Mouse (Mus musculus): ENCODE measurements around the gene Ints3.
A peak's percentile ranks its signal among the peaks of the same experiment; 100 is the strongest.

Gene Ints3

GRCm38 (mm10) chr3:90389511-90390490 lies 43.6 kb downstream of the Ints3 start, which contains the start of gene Slc27a3:
TSS of gene Slc27a3 (minus strand) at chr3:90389938.
- peak; percentile 39 for DNase-seq

- no peak for DNase-seq
These were observed 44.5 kb downstream of the Ints3 start for GRCm38 (mm10) chr3:90388726-90389510.

GRCm38 (mm10) chr3:90388192-90388591 lies 45.2 kb downstream of the Ints3 start:
- DNase-seq = no peak

DNA sequence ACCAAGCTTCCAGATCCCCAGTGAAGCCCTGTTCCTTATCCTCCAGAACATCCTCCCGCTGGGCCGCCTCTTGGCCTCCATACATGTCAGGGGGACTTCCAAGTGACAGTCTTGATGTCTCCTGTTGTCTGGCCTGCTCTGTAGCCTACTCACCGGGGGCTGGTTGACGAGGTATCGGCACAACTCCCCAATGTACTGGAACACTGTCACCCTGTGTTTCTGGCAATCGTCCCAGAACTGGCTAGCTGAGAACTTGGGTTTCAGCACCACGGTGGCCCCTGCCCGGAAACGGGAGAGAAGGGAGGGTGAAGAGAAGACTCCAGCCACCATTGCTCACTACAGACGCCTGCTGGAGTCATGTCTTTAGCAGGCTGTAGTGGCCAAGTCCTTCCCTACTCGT lies 45.9 kb downstream of the Ints3 start:
- no peak for DNase-seq

GRCm38 (mm10) chr3:90386817-90387216 lies 46.6 kb downstream of the Ints3 start:
- DNase-seq = no peak

DNA sequence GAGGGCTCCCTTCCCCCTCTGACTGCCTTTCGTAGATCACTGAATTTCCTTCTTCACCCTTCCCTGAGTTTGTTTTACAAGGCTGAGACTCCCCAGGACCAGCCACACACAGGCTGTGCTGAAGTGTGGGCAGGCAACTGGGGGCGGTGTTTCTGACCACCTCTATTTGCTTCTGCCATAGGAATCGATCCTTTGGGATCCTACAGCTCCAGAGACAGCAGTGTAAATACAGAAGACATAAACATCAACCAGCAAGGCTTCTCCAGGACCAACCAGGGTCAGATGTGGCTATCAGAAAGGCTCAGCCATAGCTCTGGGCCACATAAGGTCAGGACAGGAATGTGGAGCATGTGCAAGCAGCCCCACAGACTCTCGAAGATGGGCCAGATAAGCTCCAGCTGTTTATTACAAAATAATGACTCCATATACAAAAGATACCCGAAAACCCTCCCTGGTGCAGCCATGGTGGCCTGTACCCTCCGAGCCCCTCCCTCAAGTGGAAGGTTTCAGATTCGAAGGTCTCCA lies 48.5 kb downstream of the Ints3 start:
- DNase-seq = no peak

DNA sequence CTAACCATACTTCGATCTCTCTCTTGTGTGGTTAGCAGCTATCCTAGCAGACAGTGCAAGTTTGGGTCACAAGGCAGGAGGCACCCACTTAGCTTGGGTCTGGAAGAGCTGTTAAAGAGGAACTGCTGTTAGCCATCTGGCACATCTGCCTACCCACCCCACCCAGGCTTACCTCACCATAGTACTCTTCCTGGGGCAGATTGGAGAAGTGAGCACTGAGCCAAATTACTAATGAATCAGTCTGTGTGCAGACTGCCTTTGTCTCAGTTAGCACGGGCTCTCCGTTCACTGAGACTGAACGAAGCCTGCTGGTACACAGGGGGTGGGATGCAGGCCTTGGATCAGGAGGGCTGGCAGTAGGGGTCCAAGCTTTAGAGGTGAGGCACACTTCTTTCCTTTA lies 49.7 kb downstream of the Ints3 start:
- no peak for DNase-seq

- DNase-seq = no peak
These were observed 51.7 kb downstream of the Ints3 start for GRCm38 (mm10) chr3:90381727-90382126.

DNA sequence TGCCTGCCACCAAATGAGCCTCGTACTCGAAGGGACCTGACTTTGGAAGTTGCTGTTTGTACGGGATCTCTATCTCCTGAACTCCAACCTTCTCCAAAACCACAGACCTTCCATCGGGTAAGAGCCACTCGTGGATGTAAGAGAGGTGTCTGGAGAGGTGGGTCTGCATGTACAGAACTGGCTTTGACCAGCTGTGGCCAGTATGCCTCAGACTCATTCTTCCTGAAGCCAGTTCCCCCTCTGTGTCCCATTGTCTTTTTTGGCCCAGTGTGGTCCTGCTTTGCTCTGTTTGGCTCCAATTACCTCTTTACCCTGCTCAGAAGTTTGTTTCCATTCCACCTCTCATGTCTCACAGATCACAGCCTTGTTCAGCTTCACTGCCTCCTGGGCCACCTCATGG lies 54.9 kb downstream of the Ints3 start:
- DNase-seq = no peak

DNA sequence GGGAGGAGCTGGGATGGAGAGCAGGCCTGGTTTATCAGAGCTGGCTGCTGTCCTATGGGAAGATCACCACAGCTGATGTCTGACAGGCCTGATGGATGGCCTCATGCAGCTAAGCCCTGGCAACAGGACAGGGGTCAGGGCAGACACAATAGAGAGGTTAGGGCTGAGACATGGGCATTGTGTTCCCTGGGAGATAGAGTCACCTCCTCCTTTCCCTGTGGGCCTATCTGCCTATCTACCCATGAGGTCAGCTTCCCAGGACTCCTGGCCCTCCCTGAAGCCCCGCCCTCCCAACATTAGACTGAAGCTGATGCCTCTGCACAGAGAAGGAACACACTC lies 57.2 kb downstream of the Ints3 start:
- DNase-seq = no peak

DNA sequence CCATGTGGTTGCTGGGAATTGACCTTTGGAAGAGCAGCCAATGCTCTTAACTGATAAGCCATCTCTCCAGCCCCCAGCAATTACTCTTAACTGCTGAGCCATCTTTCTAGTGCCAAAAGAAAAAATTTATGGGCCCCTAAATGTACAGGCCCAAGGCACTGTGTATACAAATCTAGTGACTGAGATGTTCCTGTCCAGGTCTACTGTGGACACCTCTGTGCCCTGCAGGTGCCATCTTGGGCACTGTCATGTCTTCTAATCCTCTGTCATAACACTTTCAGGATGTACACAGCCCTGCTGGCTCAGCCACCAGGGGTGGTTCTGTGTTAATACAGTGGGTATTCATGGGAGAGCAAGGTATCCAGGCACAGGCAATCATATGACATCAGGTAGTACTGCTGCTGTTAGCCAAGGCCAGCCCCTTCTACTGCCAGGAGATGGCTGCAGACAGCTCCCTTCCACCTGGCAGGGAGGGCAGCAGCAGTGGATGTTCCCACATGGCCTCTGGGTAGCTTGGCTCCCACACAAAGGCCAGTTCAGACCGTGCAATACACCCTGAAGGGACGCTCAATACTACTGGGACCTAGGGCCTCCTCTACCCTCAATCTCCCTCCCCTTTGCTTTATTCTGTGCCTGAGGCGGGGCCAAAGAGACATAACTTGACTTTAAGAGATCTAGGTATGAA lies 57.7 kb downstream of the Ints3 start:
- no peak for DNase-seq

GRCm38 (mm10) chr3:90374368-90374767 lies 59.1 kb downstream of the Ints3 start:
- no peak for DNase-seq

DNA sequence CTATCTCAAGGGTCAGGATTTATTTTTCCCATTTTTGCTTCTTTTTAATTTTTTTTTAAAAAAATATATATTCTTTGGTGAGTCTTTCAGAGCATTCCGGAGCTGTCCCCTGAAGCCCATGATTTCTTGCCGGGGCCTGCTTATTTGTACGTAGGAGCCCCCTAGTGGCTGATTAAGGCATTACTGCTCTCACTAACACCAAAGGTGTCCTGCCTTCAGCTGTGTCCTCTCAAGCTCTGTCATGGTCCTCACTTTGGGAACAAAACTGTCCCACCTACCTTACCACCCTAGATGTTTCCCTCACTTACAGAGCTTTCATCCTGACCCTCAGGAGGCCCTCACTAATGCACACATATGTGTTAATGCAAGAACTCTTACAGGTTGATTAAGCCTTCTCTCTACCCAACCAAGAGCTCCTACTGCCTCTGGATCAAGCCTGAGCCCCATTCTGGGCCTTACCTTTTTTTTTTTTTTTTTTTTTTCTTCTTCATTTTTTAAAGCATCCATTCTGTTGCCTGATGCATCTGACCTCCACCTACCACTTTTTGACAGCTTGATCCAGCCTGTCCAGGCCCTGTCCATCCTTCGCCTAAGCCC lies 59.9 kb downstream of the Ints3 start:
- peak; percentile 75 for DNase-seq

DNA sequence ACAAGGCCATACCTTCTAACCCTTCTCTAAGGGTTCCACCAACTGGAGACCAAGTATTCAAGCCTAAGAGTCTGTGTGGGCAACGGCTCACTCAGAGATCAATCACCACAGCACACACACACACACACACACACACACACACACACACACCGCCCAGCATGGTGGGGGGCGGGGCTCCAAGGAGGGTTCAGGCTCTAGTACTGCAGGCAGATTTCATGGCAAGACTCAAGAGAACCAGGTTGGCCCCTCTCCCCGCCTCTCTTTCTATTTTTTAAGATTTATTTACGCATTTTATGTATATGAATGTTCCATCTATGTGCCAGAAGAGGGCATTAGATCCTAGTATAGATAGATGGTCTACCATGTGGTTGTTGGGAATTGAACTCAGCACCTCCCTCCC lies 60.6 kb downstream of the Ints3 start:
- DNase-seq = no peak

- DNase-seq = no peak
These were observed 61.6 kb downstream of the Ints3 start for GRCm38 (mm10) chr3:90371857-90372256.

- no peak for DNase-seq
These were observed 64.4 kb downstream of the Ints3 start for GRCm38 (mm10) chr3:90369041-90369440.

GRCm38 (mm10) chr3:90367001-90367632 lies 66.3 kb downstream of the Ints3 start:
- no peak for DNase-seq

GRCm38 (mm10) chr3:90362346-90362745 lies 71.1 kb downstream of the Ints3 start:
- DNase-seq = no peak

GRCm38 (mm10) chr3:90361476-90361875 lies 71.9 kb downstream of the Ints3 start:
- DNase-seq = no peak

- DNase-seq = no peak
These were observed 74.2 kb downstream of the Ints3 start for GRCm38 (mm10) chr3:90359230-90359629.

GRCm38 (mm10) chr3:90357959-90358358 lies 75.5 kb downstream of the Ints3 start:
- no peak for DNase-seq

GRCm38 (mm10) chr3:90347847-90348246 lies 85.6 kb downstream of the Ints3 start:
- no peak for DNase-seq

Data from cerebellum, adult 11-12 months (tissue).